Mouse (Mus musculus): ENCODE measurements at regions not wholly inside any gene's neighbourhood (a gene's known extent, or its start where the extent isn't known, plus 50 kb on each side); places are given as distances from the start of the nearest gene placed in this dataset.

- no peaks in the 10 kb centered on the region for H3K27me3 ChIP-seq
- no peaks in the 10 kb centered on the region for H3K9me3 ChIP-seq (replicated peaks)
- H3K4me1 ChIP-seq (replicated peaks): peaks cover 20% of the 10 kb centered on the region
- 27% methylated on average over 9 of the region's 9 CpGs for WGBS
- no peaks in the 10 kb centered on the region for H3K36me3 ChIP-seq
- no peak overlapping the region for H3K9ac ChIP-seq
- peak; percentile 76 for ATAC-seq (replicated peaks; ENCODE audit: insufficient number of reproducible peaks, insufficient read depth, low FRiP score, low read depth)
- H3K27ac ChIP-seq: peak overlapping the region; percentile 43
- peak overlapping the region; percentile 16; the same call in 1 of the 2 replicates for H3K4me2 ChIP-seq
- no peak overlapping the region for H3K4me3 ChIP-seq
These were observed 78.5 kb downstream of the Sik1 start for GRCm38 (mm10) chr17:31776949-31777607.

GRCm38 (mm10) chr17:31777751-31778150 is 77.9 kb downstream of the Sik1 start:
- Histone ChIP-seq H3K27ac (peak overlapping the region; percentile 43), H3K9ac (no peak overlapping the region), H3K27me3 (no peaks in the 10 kb centered on the region), H3K36me3 (no peaks in the 10 kb centered on the region), H3K4me1 (replicated peaks) (peaks cover 20% of the 10 kb centered on the region), H3K9me3 (replicated peaks) (no peaks in the 10 kb centered on the region), H3K4me3 (no peak overlapping the region), H3K4me2 (no peak overlapping the region)
- 78% methylated on average over 5 of the region's 5 CpGs for WGBS
- ATAC-seq (replicated peaks; ENCODE audit: insufficient number of reproducible peaks, insufficient read depth, low FRiP score, low read depth): no peak

GRCm38 (mm10) chr17:31779466-31779865 is 76.1 kb downstream of the Sik1 start:
- Histone ChIP-seq H3K27ac (no peak overlapping the region), H3K36me3 (no peaks in the 10 kb centered on the region), H3K9me3 (replicated peaks) (no peaks in the 10 kb centered on the region), H3K9ac (no peak overlapping the region), H3K4me3 (no peak overlapping the region), H3K4me2 (no peak overlapping the region), H3K4me1 (replicated peaks) (peaks cover 18% of the 10 kb centered on the region), H3K27me3 (no peaks in the 10 kb centered on the region)
- 81% methylated on average over 3 of the region's 3 CpGs for WGBS
- ATAC-seq (replicated peaks; ENCODE audit: insufficient number of reproducible peaks, insufficient read depth, low FRiP score, low read depth): no peak

- Histone ChIP-seq H3K9me3 (replicated peaks) (no peaks in the 10 kb centered on the region), H3K27me3 (no peaks in the 10 kb centered on the region), H3K36me3 (no peaks in the 10 kb centered on the region), H3K4me1 (replicated peaks) (peaks cover 11% of the 10 kb centered on the region), H3K9ac (no peak overlapping the region), H3K4me2 (no peak overlapping the region), H3K4me3 (no peak overlapping the region), H3K27ac (no peak overlapping the region)
- WGBS: 76% methylated on average over 6 of the region's 6 CpGs
- ATAC-seq (replicated peaks; ENCODE audit: insufficient number of reproducible peaks, insufficient read depth, low FRiP score, low read depth): no peak
These were observed 73.4 kb downstream of the Sik1 start for GRCm38 (mm10) chr17:31782251-31782650.

GRCm38 (mm10) chr17:31783071-31783470 is 72.5 kb downstream of the Sik1 start:
- H3K36me3 ChIP-seq: no peaks in the 10 kb centered on the region
- no peak for ATAC-seq (replicated peaks; ENCODE audit: insufficient number of reproducible peaks, insufficient read depth, low FRiP score, low read depth)
- no peak overlapping the region for H3K4me3 ChIP-seq
- no peak overlapping the region for H3K9ac ChIP-seq
- WGBS: 86% methylated on average over 5 of the region's 5 CpGs
- H3K27ac ChIP-seq: no peak overlapping the region
- peaks cover 2% of the 10 kb centered on the region for H3K4me1 ChIP-seq (replicated peaks)
- H3K4me2 ChIP-seq: no peak overlapping the region
- no peaks in the 10 kb centered on the region for H3K27me3 ChIP-seq
- H3K9me3 ChIP-seq (replicated peaks): no peaks in the 10 kb centered on the region

- no peak overlapping the region for H3K4me3 ChIP-seq
- H3K27ac ChIP-seq: no peak overlapping the region
- H3K36me3 ChIP-seq: no peaks in the 10 kb centered on the region
- no peak overlapping the region for H3K4me2 ChIP-seq
- no peaks in the 10 kb centered on the region for H3K27me3 ChIP-seq
- 84% methylated on average over 3 of the region's 3 CpGs for WGBS
- H3K9ac ChIP-seq: no peak overlapping the region
- peaks cover 19% of the 10 kb centered on the region for H3K4me1 ChIP-seq (replicated peaks)
- no peak for ATAC-seq (replicated peaks; ENCODE audit: insufficient number of reproducible peaks, insufficient read depth, low FRiP score, low read depth)
- H3K9me3 ChIP-seq (replicated peaks): no peaks in the 10 kb centered on the region
These were observed 67.3 kb downstream of the Sik1 start for GRCm38 (mm10) chr17:31788316-31788715.

GRCm38 (mm10) chr17:31789068-31789583 is 66.5 kb downstream of the Sik1 start:
- Histone ChIP-seq H3K4me3 (no peak overlapping the region), H3K4me1 (replicated peaks) (peaks cover 19% of the 10 kb centered on the region), H3K4me2 (no peak overlapping the region), H3K9me3 (replicated peaks) (no peaks in the 10 kb centered on the region), H3K27ac (0 out of 2 replicates have a peak overlapping the region, but pooled peaks have one; percentile 13), H3K36me3 (no peaks in the 10 kb centered on the region), H3K9ac (no peak overlapping the region), H3K27me3 (no peaks in the 10 kb centered on the region)
- 67% methylated on average over 9 of the region's 9 CpGs for WGBS
- ATAC-seq (replicated peaks; ENCODE audit: insufficient number of reproducible peaks, insufficient read depth, low FRiP score, low read depth): no peak

GRCm38 (mm10) chr17:31789906-31790279 is 65.7 kb downstream of the Sik1 start:
- Histone ChIP-seq H3K27ac (peak overlapping the region; percentile 38; the same call in 1 of the 2 replicates), H3K9me3 (replicated peaks) (no peaks in the 10 kb centered on the region), H3K27me3 (no peaks in the 10 kb centered on the region), H3K4me3 (no peak overlapping the region), H3K4me1 (replicated peaks) (peaks cover 19% of the 10 kb centered on the region), H3K4me2 (no peak overlapping the region), H3K9ac (no peak overlapping the region), H3K36me3 (no peaks in the 10 kb centered on the region)
- ATAC-seq (replicated peaks; ENCODE audit: insufficient number of reproducible peaks, insufficient read depth, low FRiP score, low read depth): no peak
- WGBS: 13% methylated on average over 5 of the region's 5 CpGs

- Histone ChIP-seq H3K4me1 (replicated peaks) (peaks cover 19% of the 10 kb centered on the region), H3K36me3 (no peaks in the 10 kb centered on the region), H3K9me3 (replicated peaks) (no peaks in the 10 kb centered on the region), H3K9ac (0 out of 2 replicates have a peak overlapping the region, but pooled peaks have one; percentile 0), H3K4me3 (no peak overlapping the region), H3K4me2 (peak overlapping the region; percentile 42), H3K27ac (peak overlapping the region; percentile 38), H3K27me3 (no peaks in the 10 kb centered on the region)
- WGBS: 14% methylated on average over 22 of the region's 22 CpGs
- ATAC-seq (replicated peaks; ENCODE audit: insufficient number of reproducible peaks, insufficient read depth, low FRiP score, low read depth): peak; percentile 56
These were observed 65.1 kb downstream of the Sik1 start for GRCm38 (mm10) chr17:31790280-31791063.

- no peaks in the 10 kb centered on the region for H3K36me3 ChIP-seq
- no peak for ATAC-seq (replicated peaks; ENCODE audit: insufficient number of reproducible peaks, insufficient read depth, low FRiP score, low read depth)
- no peaks in the 10 kb centered on the region for H3K27me3 ChIP-seq
- H3K9ac ChIP-seq: no peak overlapping the region
- no peak overlapping the region for H3K4me3 ChIP-seq
- H3K27ac ChIP-seq: no peak overlapping the region
- H3K9me3 ChIP-seq (replicated peaks): no peaks in the 10 kb centered on the region
- H3K4me1 ChIP-seq (replicated peaks): peaks cover 19% of the 10 kb centered on the region
- WGBS: 94% methylated on average over 17 of the region's 17 CpGs
- H3K4me2 ChIP-seq: no peak overlapping the region
These were observed 63.9 kb downstream of the Sik1 start for GRCm38 (mm10) chr17:31791656-31792055.

GRCm38 (mm10) chr17:31793040-31793439 is 62.6 kb downstream of the Sik1 start:
- no peaks in the 10 kb centered on the region for H3K9me3 ChIP-seq (replicated peaks)
- no peaks in the 10 kb centered on the region for H3K27me3 ChIP-seq
- ATAC-seq (replicated peaks; ENCODE audit: insufficient number of reproducible peaks, insufficient read depth, low FRiP score, low read depth): no peak
- H3K36me3 ChIP-seq: no peaks in the 10 kb centered on the region
- H3K4me2 ChIP-seq: no peak overlapping the region
- WGBS: 90% methylated on average over 5 of the region's 5 CpGs
- H3K4me1 ChIP-seq (replicated peaks): peaks cover 19% of the 10 kb centered on the region
- no peak overlapping the region for H3K9ac ChIP-seq
- H3K4me3 ChIP-seq: no peak overlapping the region
- H3K27ac ChIP-seq: no peak overlapping the region

Measured in heart, embryonic 15.5 days (tissue).